Mouse (Mus musculus): ENCODE results near the gene Ppp2r3d. TPM values are rescaled to one million over a fixed set of nuclear protein-coding genes. Genes with fewer than 3 reads are reported as not detected.

The Ppp2r3d gene
- polyA plus RNA-seq, 1 experiment from 2014 or later: 147 TPM

DNA sequence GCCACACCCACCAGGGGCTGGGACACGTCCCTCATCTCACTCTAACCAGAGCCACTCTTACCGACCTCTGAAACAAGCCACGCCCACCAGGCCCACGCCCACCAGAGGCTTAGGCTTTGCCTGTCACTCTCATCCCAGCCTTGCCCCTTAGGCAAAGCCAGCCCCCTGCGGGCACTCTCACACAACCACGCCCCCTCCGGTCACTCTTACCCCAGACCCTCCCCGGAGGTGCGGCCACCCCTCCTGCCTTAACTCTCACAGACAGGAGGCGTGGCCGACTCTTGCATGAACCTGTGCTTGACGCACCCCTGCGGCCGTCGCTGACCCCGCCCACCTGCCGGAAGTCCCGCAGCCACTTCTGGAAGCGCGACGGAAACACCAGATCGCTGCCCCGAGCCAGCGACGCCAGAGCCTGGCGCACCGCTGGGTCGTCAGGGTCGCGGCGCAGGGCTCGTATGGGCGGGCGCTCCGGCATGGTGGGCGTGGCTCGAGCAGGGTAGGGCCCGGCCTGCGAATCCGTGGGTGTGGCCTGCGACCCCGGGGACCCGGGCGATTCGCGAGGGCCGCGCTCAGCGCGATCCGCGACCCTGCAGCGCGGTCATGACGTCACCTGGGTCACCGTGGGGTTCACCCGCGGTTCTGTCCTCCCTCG is 53.7 kb downstream of the Ppp2r3d start:
- Histone ChIP-seq H3K9ac (ENCODE audit: low read depth, low read length) (peak overlapping the region; percentile 76), H3K36me3 (ENCODE audit: control insufficient read depth, insufficient read depth, low read length) (no peaks in the 10 kb centered on the region), H3K27ac (ENCODE audit: low read length) (peak overlapping the region; percentile 95), H3K9me3 (replicated peaks; ENCODE audit: control insufficient read depth, low read length, poor library complexity, severe bottlenecking) (no peaks in the 10 kb centered on the region), H3K27me3 (ENCODE audit: control insufficient read depth, insufficient read depth, low read depth, low read length) (no peaks in the 10 kb centered on the region), H3K4me3 (ENCODE audit: low read depth, low read length) (peak overlapping the region; percentile 73), H3K4me2 (ENCODE audit: low read length) (peak overlapping the region; percentile 66), H3K4me1 (ENCODE audit: control insufficient read depth, insufficient read depth, low read length) (no peaks in the 10 kb centered on the region)
- ATAC-seq: peak; percentile 62
- WGBS: under 1% methylated on average over 49 of the region's 59 CpGs

- H3K36me3 ChIP-seq (ENCODE audit: control insufficient read depth, insufficient read depth, low read length): no peaks in the 10 kb centered on the region
- 3% methylated on average over 16 of the region's 25 CpGs for WGBS
Observed at GRCm38 (mm10) chr9:124422427-124422826, 54.3 kb downstream of the Ppp2r3d start.

GRCm38 (mm10) chr9:124412921-124413320 is 63.8 kb downstream of the Ppp2r3d start:
- ATAC-seq: no peak
- Histone ChIP-seq H3K36me3 (ENCODE audit: control insufficient read depth, insufficient read depth, low read length) (no peaks in the 10 kb centered on the region), H3K4me3 (ENCODE audit: low read depth, low read length) (no peak overlapping the region), H3K27ac (ENCODE audit: low read length) (no peak overlapping the region), H3K4me2 (ENCODE audit: low read length) (no peak overlapping the region), H3K9me3 (replicated peaks; ENCODE audit: control insufficient read depth, low read length, poor library complexity, severe bottlenecking) (no peaks in the 10 kb centered on the region), H3K9ac (ENCODE audit: low read depth, low read length) (no peak overlapping the region), H3K4me1 (ENCODE audit: control insufficient read depth, insufficient read depth, low read length) (no peaks in the 10 kb centered on the region), H3K27me3 (ENCODE audit: control insufficient read depth, insufficient read depth, low read depth, low read length) (no peaks in the 10 kb centered on the region)

More at GRCm38 (mm10) chr9:124422427-124422826, 54.3 kb downstream of the Ppp2r3d start:
- peak overlapping the region; percentile 95 for H3K27ac ChIP-seq (ENCODE audit: low read length)
- no peaks in the 10 kb centered on the region for H3K4me1 ChIP-seq (ENCODE audit: control insufficient read depth, insufficient read depth, low read length)
- H3K9ac ChIP-seq (ENCODE audit: low read depth, low read length): peak overlapping the region; percentile 76
- H3K4me2 ChIP-seq (ENCODE audit: low read length): peak overlapping the region; percentile 66
- no peak for ATAC-seq
- H3K4me3 ChIP-seq (ENCODE audit: low read depth, low read length): peak overlapping the region; percentile 73
- H3K9me3 ChIP-seq (replicated peaks; ENCODE audit: control insufficient read depth, low read length, poor library complexity, severe bottlenecking): no peaks in the 10 kb centered on the region
- no peaks in the 10 kb centered on the region for H3K27me3 ChIP-seq (ENCODE audit: control insufficient read depth, insufficient read depth, low read depth, low read length)

- WGBS: 77% methylated on average over 1 of the region's 1 CpGs
- Histone ChIP-seq H3K4me2 (ENCODE audit: low read length) (no peak overlapping the region), H3K4me1 (ENCODE audit: control insufficient read depth, insufficient read depth, low read length) (no peaks in the 10 kb centered on the region), H3K9me3 (replicated peaks; ENCODE audit: control insufficient read depth, low read length, poor library complexity, severe bottlenecking) (no peaks in the 10 kb centered on the region), H3K4me3 (ENCODE audit: low read depth, low read length) (no peak overlapping the region), H3K9ac (ENCODE audit: low read depth, low read length) (no peak overlapping the region), H3K27ac (ENCODE audit: low read length) (no peak overlapping the region), H3K27me3 (ENCODE audit: control insufficient read depth, insufficient read depth, low read depth, low read length) (no peaks in the 10 kb centered on the region), H3K36me3 (ENCODE audit: control insufficient read depth, insufficient read depth, low read length) (no peaks in the 10 kb centered on the region)
- no peak for ATAC-seq
Observed at GRCm38 (mm10) chr9:124411553-124411952, 65.1 kb downstream of the Ppp2r3d start.

- WGBS: 46% methylated on average over 1 of the region's 1 CpGs
- Histone ChIP-seq H3K4me3 (ENCODE audit: low read depth, low read length) (no peak overlapping the region), H3K9me3 (replicated peaks; ENCODE audit: control insufficient read depth, low read length, poor library complexity, severe bottlenecking) (no peaks in the 10 kb centered on the region), H3K9ac (ENCODE audit: low read depth, low read length) (no peak overlapping the region), H3K4me1 (ENCODE audit: control insufficient read depth, insufficient read depth, low read length) (no peaks in the 10 kb centered on the region), H3K27ac (ENCODE audit: low read length) (no peak overlapping the region), H3K4me2 (ENCODE audit: low read length) (no peak overlapping the region), H3K36me3 (ENCODE audit: control insufficient read depth, insufficient read depth, low read length) (no peaks in the 10 kb centered on the region), H3K27me3 (ENCODE audit: control insufficient read depth, insufficient read depth, low read depth, low read length) (no peaks in the 10 kb centered on the region)
- no peak for ATAC-seq
Observed at GRCm38 (mm10) chr9:124408564-124408963, 68.1 kb downstream of the Ppp2r3d start.

Other genes starting within 250 kb of the Ppp2r3d start
- 13.6 and 14.7 TPM in 2 replicates for gene 2010315B03Rik, start 164.2 kb downstream of the Ppp2r3d start, polyA plus RNA-seq (2015; fragmentation: Nextera tagmentation; extraction: Ambion mirVana)
- gene Gm21836, start 16.9 kb upstream of the Ppp2r3d start, polyA plus RNA-seq (2015; fragmentation: Nextera tagmentation; extraction: Ambion mirVana): not detected in 2 replicates

All from midbrain, embryonic 16.5 days (tissue).